12 mouse cellular contexts compared by ENCODE assay signal in genomic region chr1:88284228-88284945, GRCm38 (mm10). TPM values are rescaled to one million over a fixed set of nuclear protein-coding genes. Genes with fewer than 3 reads are reported as not detected.
DNase-seq lines count a peak whose midpoint lies in the region; ATAC-seq and TF ChIP-seq lines count a peak whose summit lies in the region.
"Had no signal": no experiment of that assay in that cellular context is flagged by ENCODE, and none has a peak within 500 bp of the region (broad histone marks: within the 10 kb centered on the region; RNA-seq: fewer than 3 reads in every experiment).

No protein-coding gene starts in this region.

- DNase-seq in cerebellum, adult 9-11 months: no peak
- no peak for DNase-seq in limb, embryonic 11.5 days (ENCODE audit: low spot score)
- DNase-seq in limb, embryonic 10.5 days (ENCODE audit: low spot score): no peak
- DNase-seq in liver, postnatal 0 days: no peak
- no peak for DNase-seq in right cerebral cortex, postnatal 14 days
- no peak for DNase-seq in right cerebral cortex, adult 2 months (ENCODE audit: low spot score in 2 of 2)

- 63% methylated on average over 10 of the region's 10 CpGs for WGBS in limb, embryonic 11.5 days
- WGBS in limb, embryonic 10.5 days: 66% methylated on average over 10 of the region's 10 CpGs
- WGBS in liver, postnatal 0 days (ENCODE audit: insufficient replicate concordance): 53% methylated on average over 10 of the region's 10 CpGs

- H3K4me3 ChIP-seq in limb, embryonic 11.5 days (ENCODE audit: low read depth, low read length): no peak overlapping the region
- no peak overlapping the region for H3K4me3 ChIP-seq in limb, embryonic 10.5 days
- no peak overlapping the region for H3K4me3 ChIP-seq in liver, postnatal 0 days (ENCODE audit: low read depth, low read length)

- TF ChIP-seq EP300 in liver, postnatal 0 days (IDR thresholded peaks at IDR 0.05; ENCODE audit: low read depth): no peak

- H3K4me2 ChIP-seq in limb, embryonic 11.5 days (ENCODE audit: low read depth, severe bottlenecking): no peak overlapping the region
- H3K4me2 ChIP-seq in liver, postnatal 0 days (ENCODE audit: low read depth, low read length): no peak overlapping the region

- ATAC-seq in cerebellum, adult (ENCODE audit: insufficient number of reproducible peaks, low FRiP score, low TSS enrichment): 0 out of 2 replicates have a peak, but pooled peaks have one; percentile 3
- ATAC-seq in limb, embryonic 11.5 days (ENCODE audit: insufficient number of reproducible peaks, low FRiP score, low TSS enrichment, low read depth): peak; percentile 7; the same call in 1 of the 2 replicates
- ATAC-seq in granulocyte monocyte progenitor cell, adult 5-6 weeks (replicated peaks; ENCODE audit: poor library complexity, severe bottlenecking): peak; percentile 2; the same call in 1 of the 2 replicates
- peak; percentile 48 for ATAC-seq in liver, postnatal 0 days
- ATAC-seq: Patski had no signal

- H3K9ac ChIP-seq in limb, embryonic 11.5 days (ENCODE audit: low read length): no peak overlapping the region
- no peak overlapping the region for H3K9ac ChIP-seq in liver, postnatal 0 days (replicated peaks)

- no peaks in the 10 kb centered on the region for H3K4me1 ChIP-seq in limb, embryonic 11.5 days (ENCODE audit: control insufficient read depth, insufficient read depth, low read length)
- H3K4me1 ChIP-seq in limb, embryonic 10.5 days: no peaks in the 10 kb centered on the region
- peaks cover 24% of the 10 kb centered on the region for H3K4me1 ChIP-seq in liver, postnatal 0 days (ENCODE audit: insufficient read depth)

- H3K9me3 ChIP-seq in limb, embryonic 11.5 days (ENCODE audit: control insufficient read depth, low read length): peaks cover 49% of the 10 kb centered on the region
- peaks cover 51% of the 10 kb centered on the region for H3K9me3 ChIP-seq in limb, embryonic 10.5 days (replicated peaks)
- H3K9me3 ChIP-seq in liver, postnatal 0 days (ENCODE audit: low read length): no peaks in the 10 kb centered on the region

- TF ChIP-seq CTCF in liver, postnatal 0 days (IDR thresholded peaks at IDR 0.05; ENCODE audit: low read depth): no peak

- H3K36me3 ChIP-seq in limb, embryonic 11.5 days (ENCODE audit: control insufficient read depth, insufficient read depth, low read length): no peaks in the 10 kb centered on the region
- no peaks in the 10 kb centered on the region for H3K36me3 ChIP-seq in limb, embryonic 10.5 days
- no peaks in the 10 kb centered on the region for H3K36me3 ChIP-seq in liver, postnatal 0 days (replicated peaks; ENCODE audit: insufficient read depth, low read length)

- no peak overlapping the region for H3K27ac ChIP-seq in limb, embryonic 11.5 days (replicated peaks; ENCODE audit: low read depth, low read length)
- H3K27ac ChIP-seq in limb, embryonic 10.5 days: no peak overlapping the region
- H3K27ac ChIP-seq in liver, postnatal 0 days (ENCODE audit: low read depth): peak overlapping the region; percentile 40

- H3K27me3 ChIP-seq in limb, embryonic 11.5 days (ENCODE audit: control insufficient read depth, insufficient read depth, low read length): no peaks in the 10 kb centered on the region
- H3K27me3 ChIP-seq in limb, embryonic 10.5 days (ENCODE audit: low read depth, poor library complexity, severe bottlenecking): no peaks in the 10 kb centered on the region
- H3K27me3 ChIP-seq in liver, postnatal 0 days (ENCODE audit: insufficient read depth, low read length): no peaks in the 10 kb centered on the region
- H3K27me3 ChIP-seq: Patski had no signal

RNA-seq across cellular contexts. Expression of gene Trpm8, which starts 6.9 kb away (rescaled TPM):
- not detected in 2 replicates for polyA plus RNA-seq in limb, embryonic 11.5 days (2014; fragmentation: Nextera tagmentation; extraction: Ambion mirVana)
- not detected in 2 replicates for polyA plus RNA-seq in limb, embryonic 10.5 days (2016; fragmentation: Nextera tagmentation; extraction: Ambion mirVana)
- total RNA-seq in granulocyte monocyte progenitor cell, adult 5-6 weeks (2014; fragmentation: Nextera tagmentation): not detected in 2 replicates
- total RNA-seq in granulocyte monocyte progenitor cell, adult 5-6 weeks (2017): not detected in 2 replicates
- polyA plus RNA-seq in liver, postnatal 0 days (2015; fragmentation: Nextera tagmentation; extraction: Ambion mirVana): not detected in 2 replicates
- total RNA-seq: common myeloid progenitor, adult 5-6 weeks; gastrocnemius, postnatal 4 days had no signal
- polyA plus RNA-seq: kidney, embryonic 14.5 days had no signal

RNA-seq across cellular contexts. Expression of gene Hjurp, which starts 7.0 kb away (rescaled TPM):
- 174 and 204 TPM in 2 replicates for polyA plus RNA-seq in limb, embryonic 11.5 days (2014; fragmentation: Nextera tagmentation; extraction: Ambion mirVana)
- polyA plus RNA-seq in limb, embryonic 10.5 days (2016; fragmentation: Nextera tagmentation; extraction: Ambion mirVana): 206 and 245 TPM in 2 replicates
- total RNA-seq in granulocyte monocyte progenitor cell, adult 5-6 weeks (2014; fragmentation: Nextera tagmentation): 116 and 136 TPM in 2 replicates
- 142 and 147 TPM in 2 replicates for total RNA-seq in granulocyte monocyte progenitor cell, adult 5-6 weeks (2017)
- 31.4 and 37.0 TPM in 2 replicates for polyA plus RNA-seq in liver, postnatal 0 days (2015; fragmentation: Nextera tagmentation; extraction: Ambion mirVana)

RNA-seq across cellular contexts. Expression of gene Mroh2a, which starts 57.6 kb away (rescaled TPM):
- polyA plus RNA-seq in limb, embryonic 11.5 days (2014; fragmentation: Nextera tagmentation; extraction: Ambion mirVana): 1.6 and 1.9 TPM in 2 replicates
- polyA plus RNA-seq in limb, embryonic 10.5 days (2016; fragmentation: Nextera tagmentation; extraction: Ambion mirVana): 1.2 and 1.3 TPM in 2 replicates
- 0.34 TPM in 1 of 2 replicates, not detected in the other for total RNA-seq in granulocyte monocyte progenitor cell, adult 5-6 weeks (2014; fragmentation: Nextera tagmentation)
- 0.10 and 0.13 TPM in 2 replicates for total RNA-seq in granulocyte monocyte progenitor cell, adult 5-6 weeks (2017)
- 0.61 and 0.66 TPM in 2 replicates for polyA plus RNA-seq in liver, postnatal 0 days (2015; fragmentation: Nextera tagmentation; extraction: Ambion mirVana)
